Mouse (Mus musculus) left cerebral cortex, adult 2 months (tissue): Measurements from ENCODE around the gene Tmem92. TPM values are rescaled to one million over a fixed set of nuclear protein-coding genes. Genes with fewer than 3 reads are reported as not detected.
"Not testable (repeated sequence)": the region's sequence is repeated elsewhere in the genome, so short reads cannot be mapped to it uniquely, and the experiment has no call there.

Experiments used
- DNase-seq, 2 experiments: peaks; one replicate each; pipeline ENCODE4 v3.0.0; 2021 to 2022; ENCODE audit warnings: low spot score in 2 of 2, mixed read lengths in 1 of 2; ENCODE audit errors: extremely low spot score in 1 of 2
- H3K27ac ChIP-seq: fragments of 200-600 bp; 2 replicates; pipeline ENCODE4 v1.8.1; 2022
- H3K4me3 ChIP-seq: fragments of 200-600 bp; 2 replicates; pipeline ENCODE4 v1.8.1; 2022
- CTCF ChIP-seq: fragments of 200-600 bp; IDR thresholded peaks from 2 replicates; pipeline ENCODE4 v1.8.1; 2022; ENCODE audit warnings: antibody characterized with exemption, mild to moderate bottlenecking, moderate library complexity
- intact Hi-C: fragments of 180-260 bp; cut with DNase I; formaldehyde crosslinking; loops from one replicate; pipeline ENCODE4 v1.15.1; 2025
- long read RNA-seq, 2 experiments: library from polyadenylated mRNA; stranded (forward); transcript quantifications; one replicate each; pipeline ENCODE4 v2.0.0; 2021; ENCODE audit warnings: borderline mapping rate in 2 of 2
- total RNA-seq, 2 experiments: library from RNA; stranded (reverse); gene quantifications; 2 replicates each; pipeline ENCODE4 v1.2.3; 2021

The Tmem92 gene
- not detected for total RNA-seq
- long read RNA-seq, experiment 1, result 0 reads
- long read RNA-seq, experiment 2, result 0 reads

- TF ChIP-seq CTCF, result no peak
- no peak within 1 kb of the TSS for H3K27ac ChIP-seq
- H3K4me3 ChIP-seq, result no peak within 1 kb of the TSS
- no peak for DNase-seq
- intact Hi-C loops, result loop anchor here (5.0 kb wide), 1 partner anchor 185 kb away; the partner anchor contains the start of gene Hils1
These were observed at the start of gene Tmem92 for GRCm38 (mm10) chr11:94782603-94783002. Gene Tmem92 (minus strand): TSS chr11:94782703.

GRCm38 (mm10) chr11:94828966-94829365, 46.5 kb upstream of the Tmem92 start:
- intact Hi-C loops, result no loop called here
- Histone ChIP-seq H3K27ac (no peak overlapping the region), H3K4me3 (no peak overlapping the region)
- DNase-seq, result no peak
- no peak for TF ChIP-seq CTCF

- H3K27ac ChIP-seq, H3K4me3 ChIP-seq, intact Hi-C loops, DNase-seq: not testable (repeated sequence)
- TF ChIP-seq CTCF, result peak; percentile 2
These were observed 36.9 kb upstream of the Tmem92 start for GRCm38 (mm10) chr11:94819427-94819826.

DNA sequence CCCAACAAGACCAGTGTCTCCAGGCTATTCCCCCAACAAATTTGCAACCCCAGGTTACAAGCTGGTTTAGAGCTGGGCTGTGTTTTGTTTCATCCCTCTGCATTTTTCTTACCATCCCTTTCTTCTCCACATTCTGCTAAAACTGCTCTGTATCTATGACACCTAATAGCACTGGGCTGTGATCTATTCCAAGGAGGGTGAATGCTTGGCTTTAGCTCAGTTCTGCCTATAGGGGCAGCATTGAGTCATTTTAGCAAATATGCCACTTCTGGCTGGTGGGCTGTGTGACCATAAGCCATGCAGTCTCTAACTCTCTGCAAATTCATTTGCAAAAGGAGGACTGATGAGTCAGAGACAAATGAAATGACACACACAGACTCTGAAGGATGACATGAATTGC, 36.4 kb upstream of the Tmem92 start:
- intact Hi-C loops, H3K4me3 ChIP-seq: not testable (repeated sequence)

GRCm38 (mm10) chr11:94811537-94811936, 29.0 kb upstream of the Tmem92 start:
- intact Hi-C loops, result not testable (repeated sequence)

More for the DNA sequence above, 36.4 kb upstream of the Tmem92 start:
- peak; percentile 31 for TF ChIP-seq CTCF
- DNase-seq, H3K27ac ChIP-seq: not testable (repeated sequence)

DNA sequence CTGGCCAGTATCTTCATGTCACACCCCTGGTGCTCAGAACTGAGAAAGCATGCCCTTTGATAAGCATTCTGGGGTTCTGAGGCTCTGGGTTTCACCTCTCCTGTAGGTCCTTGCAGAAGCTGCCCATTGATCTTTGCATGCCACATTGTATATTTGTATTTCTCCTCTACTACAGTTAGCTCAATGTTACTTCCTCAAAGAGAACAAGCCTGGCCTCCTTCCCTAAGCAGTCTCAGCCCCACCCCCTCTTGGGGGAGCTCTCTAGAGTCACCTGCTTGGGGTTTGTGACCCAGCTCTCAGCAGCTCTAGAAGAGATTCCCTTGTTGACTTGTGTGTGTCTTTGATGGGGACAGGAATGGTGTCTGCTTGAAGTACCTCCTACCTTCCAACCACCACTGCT, 9.2 kb upstream of the Tmem92 start:
- no peak overlapping the region for H3K4me3 ChIP-seq
- TF ChIP-seq CTCF, result no peak
- intact Hi-C loops, result no loop called here
- H3K27ac ChIP-seq, result no peak overlapping the region
- DNase-seq, result no peak

More at GRCm38 (mm10) chr11:94811537-94811936, 29.0 kb upstream of the Tmem92 start:
- H3K27ac ChIP-seq, DNase-seq, H3K4me3 ChIP-seq: not testable (repeated sequence)

GRCm38 (mm10) chr11:94785247-94785646, 2.7 kb upstream of the Tmem92 start:
- no peak overlapping the region for H3K27ac ChIP-seq
- intact Hi-C loops, result loop anchor here (2.0 kb wide), 1 partner anchor 152 kb away; the partner anchor contains the start of gene Col1a1

DNA sequence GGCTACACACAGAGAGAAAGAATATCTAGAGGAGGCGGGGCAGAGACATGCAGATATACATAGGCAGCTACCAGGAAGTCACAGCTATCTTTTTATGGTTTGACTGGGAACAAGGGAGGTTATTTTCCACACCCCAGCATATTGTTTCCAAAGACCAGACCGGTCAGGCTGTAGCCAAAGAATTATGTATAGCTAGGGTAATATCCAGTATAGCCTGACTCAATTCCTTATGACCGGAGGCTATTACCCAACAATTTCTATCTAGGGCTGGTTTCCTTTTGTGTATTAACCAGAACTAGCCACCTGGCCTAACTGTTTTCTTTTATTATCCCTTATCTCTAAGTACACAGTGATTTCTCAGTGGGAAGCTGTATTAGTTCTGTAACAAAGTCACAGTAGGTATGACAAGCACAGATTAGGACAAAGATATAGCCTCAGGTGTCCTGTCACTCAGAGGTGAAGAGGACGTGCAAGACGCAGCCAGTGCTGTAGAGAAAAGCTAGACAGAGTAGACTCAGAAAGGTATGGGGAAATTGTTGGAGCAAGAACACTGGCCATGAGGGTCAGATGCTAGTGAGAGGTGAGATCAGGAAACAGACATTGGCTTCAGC, 7.5 kb downstream of the Tmem92 start:
- DNase-seq, result no peak
- Histone ChIP-seq H3K27ac (no peak overlapping the region), H3K4me3 (no peak overlapping the region)
- TF ChIP-seq CTCF, result no peak
- intact Hi-C loops, result loop anchor here (5.0 kb wide), 1 partner anchor 38 kb away; no protein-coding TSS in a partner anchor

More at GRCm38 (mm10) chr11:94785247-94785646, 2.7 kb upstream of the Tmem92 start:
- peak; percentile 77 for TF ChIP-seq CTCF
- no peak overlapping the region for H3K4me3 ChIP-seq
- DNase-seq, result peak; percentile 45 to 53

GRCm38 (mm10) chr11:94773851-94774250, 8.7 kb downstream of the Tmem92 start:
- H3K4me3 ChIP-seq, result no peak overlapping the region
- intact Hi-C loops, result no loop called here
- peak; percentile 27 for TF ChIP-seq CTCF
- H3K27ac ChIP-seq, result no peak overlapping the region
- no peak for DNase-seq

DNA sequence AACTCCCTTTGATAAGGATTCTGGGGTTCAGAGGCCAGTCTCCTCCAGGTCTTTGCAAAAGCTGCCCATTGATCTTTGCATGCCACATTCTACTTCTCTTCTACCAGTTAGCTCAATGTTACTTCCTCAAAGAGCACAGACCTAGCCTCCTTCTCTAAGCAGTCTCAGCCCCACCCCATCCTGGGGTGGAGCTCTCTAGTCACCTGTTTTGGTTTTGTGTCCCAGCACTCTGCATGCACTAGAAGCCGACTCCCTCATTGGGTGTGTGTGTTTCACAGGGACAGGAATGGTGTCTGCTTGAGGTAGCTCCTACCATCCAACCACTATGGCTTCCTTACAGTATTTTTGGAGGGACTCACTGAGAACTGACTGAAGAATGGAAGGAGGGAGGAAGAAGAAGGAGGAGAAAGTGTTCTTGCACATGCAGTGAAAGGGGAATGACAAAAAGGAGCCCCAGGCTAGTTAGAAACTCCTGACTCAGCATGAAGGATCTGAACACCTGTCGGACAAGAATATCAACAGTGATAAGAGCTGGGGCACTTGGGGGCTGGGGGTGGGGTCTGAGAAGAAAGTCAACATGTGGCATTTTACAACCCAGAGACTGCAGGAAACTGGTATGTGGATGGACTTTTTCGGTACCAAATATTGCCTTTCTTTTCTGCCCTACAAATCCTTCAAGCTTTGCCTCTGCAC, 10.0 kb downstream of the Tmem92 start:
- intact Hi-C loops, result no loop called here
- TF ChIP-seq CTCF, result no peak
- no peak for DNase-seq
- Histone ChIP-seq H3K4me3 (no peak overlapping the region), H3K27ac (no peak overlapping the region)

DNA sequence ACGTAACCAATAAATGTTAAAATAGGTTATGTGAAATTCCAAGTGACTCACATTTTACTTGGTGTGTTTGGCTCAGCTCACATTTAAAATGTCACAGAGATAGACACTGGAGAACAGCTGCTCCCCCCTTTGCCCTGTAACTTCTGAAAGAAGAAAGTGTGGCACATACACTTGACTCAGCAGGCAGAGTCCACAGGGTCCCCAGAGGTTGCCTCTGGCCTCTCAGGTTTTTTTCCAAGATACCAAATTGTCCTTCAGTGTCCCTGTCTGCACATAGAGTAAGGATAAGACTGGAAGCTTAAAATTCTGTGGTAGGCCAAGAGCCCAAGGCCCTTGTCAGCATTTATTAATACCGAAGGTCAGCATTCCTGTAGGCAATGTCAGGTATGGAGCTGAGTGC, 15.3 kb downstream of the Tmem92 start:
- Histone ChIP-seq H3K4me3 (no peak overlapping the region), H3K27ac (no peak overlapping the region)
- intact Hi-C loops, result loop anchor here (2.0 kb wide), 1 partner anchor 60 kb away; no protein-coding TSS in a partner anchor
- DNase-seq, result no peak
- no peak for TF ChIP-seq CTCF

DNA sequence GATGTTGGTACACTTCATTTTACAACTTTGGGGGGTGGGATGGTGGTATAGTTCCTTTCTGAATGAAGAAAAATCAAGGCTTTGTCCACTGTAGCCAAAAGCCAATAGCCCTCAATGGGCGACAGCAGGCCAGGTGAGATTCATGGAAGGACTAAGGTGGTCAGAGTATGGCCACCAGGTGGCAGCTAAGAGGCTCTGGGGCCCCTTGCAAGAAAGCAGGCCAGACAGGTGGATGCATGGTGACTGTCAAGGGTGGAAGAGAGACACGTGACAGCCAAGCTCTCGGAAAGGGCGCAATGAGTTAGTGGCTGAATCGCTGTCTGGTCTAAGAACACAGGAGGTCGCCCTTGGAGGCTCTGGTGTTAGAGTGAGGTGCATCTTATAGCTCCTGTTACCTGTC, 19.7 kb downstream of the Tmem92 start:
- intact Hi-C loops, result no loop called here

More for the DNA sequence above, 19.7 kb downstream of the Tmem92 start:
- H3K4me3 ChIP-seq, result no peak overlapping the region
- H3K27ac ChIP-seq, result no peak overlapping the region
- no peak; the same call in 1 of the 2 replicates for TF ChIP-seq CTCF
- DNase-seq, result no peak
